Mouse (Mus musculus) retina, adult 2 months (tissue): ENCODE measurements around the gene Tmem201.
"Not testable (repeated sequence)": the region's sequence is repeated elsewhere in the genome, so short reads cannot be mapped to it uniquely, and the experiment has no call there.

ENCODE experiments used
- DNase-seq: peaks from one replicate; pipeline ENCODE4 v3.0.0-alpha.2; 2012; ENCODE audit warnings: low read depth, low spot score

The Tmem201 gene

DNA sequence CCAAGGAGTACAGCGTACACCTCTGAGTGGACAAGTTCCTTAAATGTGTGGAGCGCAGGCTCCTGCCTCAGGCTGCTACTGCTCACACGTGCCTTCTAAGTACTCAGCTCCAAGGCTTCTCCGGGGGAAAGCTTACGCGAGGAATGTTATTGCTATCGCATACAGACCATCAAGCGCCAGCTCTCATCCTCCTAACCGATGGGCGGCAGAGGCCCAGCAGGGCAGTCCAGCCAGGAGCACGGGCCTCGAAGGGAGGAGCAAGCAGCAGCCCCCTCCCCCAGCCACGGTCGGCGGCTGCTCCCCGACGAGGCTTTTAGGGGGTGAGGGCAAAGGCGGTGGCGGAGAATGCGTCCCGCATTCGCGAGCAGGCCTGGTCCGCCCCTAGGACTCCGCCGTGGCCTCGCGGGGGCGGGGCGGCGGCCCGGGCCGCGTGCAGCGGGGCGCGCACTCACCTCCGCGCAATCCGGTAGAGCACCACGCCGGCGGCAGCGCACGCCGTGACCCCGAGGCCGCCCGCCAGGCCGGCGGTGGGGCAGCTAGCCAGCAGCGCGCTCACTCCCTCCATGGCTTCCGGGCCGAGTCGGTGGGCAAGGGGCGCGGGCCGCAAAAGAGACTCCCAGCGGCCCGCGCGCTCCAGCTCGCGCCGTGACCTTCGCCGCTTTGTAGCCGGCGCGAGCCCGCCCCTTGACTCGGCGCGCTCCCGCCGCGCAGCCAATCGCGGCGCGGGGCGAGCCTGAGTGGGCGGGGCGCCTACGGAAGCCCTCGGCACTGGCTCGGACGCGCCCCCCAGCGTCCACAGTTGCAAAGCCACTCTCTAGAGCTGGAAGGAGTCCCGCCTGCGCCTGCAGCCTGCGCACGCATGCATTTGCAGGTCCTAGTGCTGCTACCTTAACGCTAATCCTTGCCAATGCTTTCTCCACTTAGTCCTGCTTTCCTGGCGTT lies at the start of gene Tmem201:
TSS of gene Tmem201 (minus strand) at position 662 of the 942 bp plus-strand sequence.
- DNase-seq, result peak; percentile 85

DNA sequence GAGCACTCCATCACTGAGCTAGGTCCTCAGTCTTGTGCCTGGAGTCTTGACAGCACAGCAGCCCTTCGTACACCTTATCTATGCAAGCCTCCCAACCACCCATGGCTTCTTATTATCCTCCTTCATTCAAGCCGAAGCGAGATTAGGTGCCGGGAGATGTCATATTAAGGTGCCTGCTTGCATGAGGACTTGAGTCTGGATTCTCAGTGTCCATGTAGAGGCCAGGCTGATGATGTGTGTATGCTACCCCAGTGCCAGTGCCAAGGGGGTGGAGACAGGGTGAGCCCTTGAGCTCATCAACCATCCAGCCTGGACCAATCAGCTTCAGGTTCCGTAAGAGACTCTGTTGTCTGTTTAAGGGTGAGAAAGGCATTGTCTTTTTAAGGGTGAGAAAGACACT lies 47.1 kb upstream of the Tmem201 start:
- DNase-seq, result no peak

DNA sequence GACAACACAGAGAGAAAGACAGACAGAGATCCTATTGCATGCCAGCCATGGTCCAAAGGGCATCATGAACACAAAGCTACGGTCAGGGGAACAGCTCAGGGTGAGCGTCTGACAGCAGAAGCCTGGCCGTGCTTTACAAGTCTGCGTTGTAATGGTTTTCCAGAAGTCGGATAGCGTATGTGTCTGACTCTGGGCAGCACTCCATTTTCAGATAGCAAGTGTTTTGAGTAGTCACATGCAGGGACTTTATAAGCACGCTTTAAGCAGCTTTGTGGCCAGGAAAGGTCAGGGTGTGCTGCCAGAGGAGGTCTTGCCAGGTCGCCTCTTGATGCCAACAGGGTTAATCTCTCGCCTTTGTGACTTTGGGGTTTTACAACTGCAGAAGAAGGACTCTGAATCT lies 46.5 kb upstream of the Tmem201 start:
- no peak for DNase-seq

DNA sequence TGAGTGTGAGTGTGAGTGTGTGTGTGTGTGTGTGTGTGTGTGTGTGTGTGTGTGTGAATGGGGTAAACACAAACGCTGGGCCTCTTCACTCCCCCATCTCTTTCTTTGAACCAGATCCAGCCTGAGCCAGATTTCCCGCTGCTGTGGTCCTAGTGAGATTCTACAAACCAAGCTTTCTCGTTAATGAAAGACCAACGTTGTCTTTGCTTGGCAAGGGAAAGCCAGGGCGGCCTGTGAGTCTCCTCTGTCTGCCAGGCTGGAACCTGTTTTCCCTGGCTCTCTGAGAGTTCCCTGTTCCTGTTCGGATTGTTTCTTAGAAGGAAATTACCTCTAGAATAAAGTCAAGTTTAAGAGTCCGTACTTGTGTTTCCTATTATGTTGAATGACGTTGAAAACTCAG lies 45.1 kb upstream of the Tmem201 start:
- no peak for DNase-seq

DNA sequence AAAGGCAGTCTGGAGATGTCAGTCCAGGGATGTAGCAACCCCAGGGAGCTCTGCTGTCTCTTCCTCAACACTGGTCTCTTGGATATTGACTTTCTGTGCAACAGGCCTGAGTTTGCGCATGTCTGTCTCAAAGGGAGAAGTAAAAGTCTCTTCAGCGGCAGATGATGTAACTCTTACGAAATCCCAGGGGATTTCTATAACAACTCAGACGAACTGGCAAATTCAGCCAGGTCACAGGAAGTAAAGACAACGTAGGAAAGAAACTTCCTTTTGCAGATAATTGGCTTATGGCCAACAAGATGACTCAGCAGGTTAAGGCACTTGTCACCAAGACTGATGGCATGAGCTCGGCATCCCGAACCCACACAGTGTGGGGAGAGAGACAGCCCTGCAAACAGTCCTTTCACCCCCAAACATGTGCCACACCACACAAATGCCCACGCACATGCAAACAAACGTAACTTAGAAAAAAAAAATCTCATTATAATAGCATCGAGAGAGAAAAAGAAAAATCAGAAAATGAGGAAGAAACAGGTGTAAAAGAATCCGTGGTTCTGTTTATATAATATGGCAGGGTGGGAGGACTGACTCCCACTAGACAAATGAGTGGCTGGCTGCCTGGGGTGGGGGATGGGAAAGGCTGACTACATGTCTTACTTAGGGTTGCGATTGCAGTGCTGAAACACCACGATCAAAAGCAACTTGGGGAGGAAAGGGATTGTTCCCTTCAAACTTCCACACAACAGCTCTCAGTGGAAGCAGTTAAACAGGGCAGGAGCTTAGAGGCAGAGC lies 42.9 kb upstream of the Tmem201 start:
- no peak for DNase-seq

DNA sequence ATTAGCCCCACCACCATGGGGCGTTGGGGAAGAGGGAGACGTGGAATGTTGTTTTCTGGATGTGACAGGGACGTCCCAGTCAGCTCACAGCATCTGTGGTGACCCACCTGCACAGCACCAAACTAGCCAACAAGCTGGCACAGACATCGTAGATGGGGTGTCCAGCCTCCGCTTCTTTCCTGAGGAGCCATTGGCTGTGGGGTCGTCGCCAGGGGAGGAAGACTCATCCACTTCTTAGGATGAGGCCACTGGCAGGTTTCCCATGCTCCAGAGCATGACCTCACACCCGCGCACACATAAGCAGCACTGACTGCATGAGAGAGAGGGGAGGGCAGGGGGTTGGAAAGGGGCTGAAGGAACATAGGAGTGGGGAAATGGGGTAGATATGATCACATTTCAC lies 42.1 kb upstream of the Tmem201 start:
- no peak for DNase-seq

DNA sequence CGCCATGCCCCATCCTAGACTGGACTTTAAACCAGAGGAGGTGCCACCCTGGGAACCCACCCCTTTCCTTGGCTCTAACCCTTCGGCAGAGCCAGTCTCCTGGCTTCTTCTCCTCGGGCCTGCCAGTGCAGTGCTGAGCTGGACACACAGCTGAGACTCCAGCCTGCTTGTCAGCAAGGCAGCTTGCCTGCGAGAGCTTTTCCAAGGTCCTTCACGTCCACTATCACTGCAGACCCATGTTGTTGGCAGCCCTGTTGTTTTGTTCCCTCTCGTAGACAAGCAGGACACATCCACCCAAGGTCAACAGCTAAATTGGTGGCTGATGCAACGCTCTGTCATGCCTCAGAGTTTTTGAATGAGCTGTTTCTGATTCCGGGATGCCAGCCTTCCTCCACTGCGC lies 39.3 kb upstream of the Tmem201 start:
- no peak for DNase-seq

DNA sequence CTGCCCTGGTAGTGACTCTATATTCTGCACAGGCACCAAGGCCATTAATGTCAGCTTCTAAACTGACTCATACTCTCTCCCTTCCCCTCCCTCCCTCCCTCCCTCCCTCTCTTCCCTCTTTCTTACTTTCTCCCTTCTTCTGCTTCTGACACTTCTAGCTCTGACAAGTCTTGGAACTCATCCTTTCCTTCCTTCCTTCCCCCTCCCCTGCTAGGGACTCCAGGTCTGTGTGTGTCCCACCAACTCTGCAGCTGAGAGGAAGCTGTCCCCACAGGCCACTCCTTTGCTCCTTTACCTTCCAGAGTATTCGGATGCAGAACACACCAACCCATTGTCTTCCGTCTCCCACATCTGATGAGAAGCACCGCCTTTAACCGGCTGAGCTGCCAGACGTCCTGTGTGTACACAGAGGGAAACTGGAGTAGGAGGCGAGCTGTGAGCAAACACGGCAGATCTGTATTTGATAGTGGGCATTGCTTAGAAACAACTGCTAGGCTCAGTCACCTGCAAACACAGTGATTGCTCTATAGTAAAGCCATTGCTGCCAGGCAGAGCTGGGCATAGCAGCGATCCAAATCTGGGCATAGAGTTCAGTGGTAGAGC lies 38.0 kb upstream of the Tmem201 start:
- no peak for DNase-seq

DNA sequence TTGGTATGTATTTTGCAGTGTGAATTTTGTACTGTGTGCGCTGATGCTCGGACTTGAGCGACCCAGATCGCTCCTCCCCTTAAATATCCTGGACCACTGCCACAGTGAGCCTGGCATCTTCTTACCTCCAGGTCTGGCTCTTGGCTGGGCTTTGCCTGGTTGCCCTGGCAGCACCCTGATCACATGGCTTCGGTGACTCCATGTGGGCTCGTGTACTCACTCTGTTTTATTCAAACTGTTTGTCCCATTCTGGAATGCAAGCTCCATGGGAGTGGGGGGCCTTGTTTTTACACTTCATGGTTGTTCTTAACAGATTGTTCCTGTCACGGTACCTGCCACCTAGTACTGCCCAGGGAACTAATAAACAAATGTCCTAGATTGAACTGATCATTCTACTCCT lies 37.5 kb upstream of the Tmem201 start:
- no peak for DNase-seq

DNA sequence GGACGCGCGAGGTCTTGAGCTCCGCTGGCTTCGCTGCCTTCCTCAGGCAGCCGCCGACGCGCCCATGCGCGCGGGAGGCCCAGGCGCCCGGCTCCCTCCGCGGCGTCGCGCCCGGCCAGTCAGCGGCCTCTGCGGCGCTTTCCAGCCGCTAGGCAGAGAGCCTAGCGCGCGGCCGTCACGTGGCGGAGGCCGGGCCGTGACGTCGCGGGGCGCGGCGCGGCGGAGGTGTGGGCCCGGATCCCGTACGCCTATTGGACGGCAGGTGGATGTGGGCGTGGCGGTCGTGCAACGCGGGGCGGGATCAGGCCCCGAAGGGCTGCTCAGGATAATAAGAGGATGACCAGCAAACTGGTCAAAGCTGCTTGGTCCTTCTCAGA lies 36.2 kb upstream of the Tmem201 start, which contains the start of gene Slc25a33:
TSS of gene Slc25a33 (minus strand) at position 184 of the 377 bp plus-strand sequence.
- peak; percentile 91 for DNase-seq

DNA sequence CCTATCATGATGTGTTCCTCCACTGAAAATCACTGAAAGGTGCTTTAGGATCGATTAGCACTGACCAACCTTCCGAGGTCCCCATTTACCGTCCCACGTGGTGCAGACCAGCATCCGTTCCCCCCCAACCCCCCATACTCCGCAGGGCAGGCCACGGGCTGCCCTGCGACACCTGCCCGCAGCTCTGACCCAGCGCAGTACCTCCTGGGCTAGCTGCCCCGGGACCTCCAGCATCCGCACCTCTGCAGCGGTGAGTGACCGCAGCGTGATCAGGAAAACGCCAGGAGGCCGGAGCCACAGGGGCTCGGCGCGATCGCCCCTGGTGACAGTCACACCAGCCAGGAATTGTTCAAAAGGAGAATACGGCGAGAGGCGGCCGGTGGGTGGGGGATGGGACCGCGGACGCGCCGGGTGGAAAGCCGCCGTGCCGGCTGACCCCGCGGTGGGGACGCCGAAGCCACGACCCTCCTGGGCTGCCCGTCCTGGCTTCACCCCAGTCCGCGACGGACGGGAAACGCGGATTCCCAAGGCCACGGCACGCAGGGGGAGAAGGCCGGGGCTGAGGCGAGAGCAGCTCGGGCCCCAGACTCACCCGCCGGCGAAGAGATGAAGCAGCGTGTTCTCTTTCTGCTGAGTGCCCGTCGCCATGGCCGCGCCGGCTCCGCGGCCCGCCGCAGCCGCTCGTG lies 35.7 kb upstream of the Tmem201 start:
- no peak for DNase-seq

DNA sequence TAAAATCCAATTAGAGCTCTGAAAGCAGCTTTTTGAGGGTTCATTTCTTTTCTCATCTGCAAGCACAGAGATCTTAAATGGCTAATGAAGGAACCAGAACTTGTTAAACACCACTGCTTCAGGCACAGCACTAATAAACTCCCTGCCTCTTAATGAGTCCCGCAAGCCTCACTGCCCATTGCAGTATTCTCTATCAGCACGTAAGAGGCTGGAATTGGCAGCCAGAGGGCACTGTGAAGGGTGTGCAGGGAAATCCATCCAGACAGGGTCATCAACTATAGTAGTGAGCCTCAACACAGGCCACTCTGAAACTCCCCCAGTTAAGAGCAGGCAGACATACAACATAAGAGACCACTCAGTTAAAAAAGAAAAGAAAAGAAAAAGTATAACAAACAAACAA lies 34.5 kb upstream of the Tmem201 start:
- no peak for DNase-seq

DNA sequence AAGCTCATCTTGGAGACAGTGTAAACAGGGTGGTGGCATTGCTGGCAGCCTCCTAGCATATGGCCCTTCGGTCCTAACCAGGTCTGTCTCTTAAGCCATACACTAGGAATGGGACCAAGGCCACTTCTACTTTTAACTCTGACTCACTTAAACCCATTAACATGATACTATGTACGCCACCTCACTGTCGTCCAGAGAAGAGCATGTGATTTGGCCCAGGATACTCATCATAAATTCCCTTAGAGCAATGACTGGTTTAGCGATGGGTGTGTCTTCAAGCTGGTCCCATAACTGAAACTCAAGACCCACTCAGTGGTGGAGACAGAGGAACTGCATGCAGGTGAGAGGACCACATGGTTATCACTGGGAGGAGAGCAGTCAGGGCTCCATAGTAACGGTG lies 27.4 kb upstream of the Tmem201 start:
- no peak for DNase-seq

DNA sequence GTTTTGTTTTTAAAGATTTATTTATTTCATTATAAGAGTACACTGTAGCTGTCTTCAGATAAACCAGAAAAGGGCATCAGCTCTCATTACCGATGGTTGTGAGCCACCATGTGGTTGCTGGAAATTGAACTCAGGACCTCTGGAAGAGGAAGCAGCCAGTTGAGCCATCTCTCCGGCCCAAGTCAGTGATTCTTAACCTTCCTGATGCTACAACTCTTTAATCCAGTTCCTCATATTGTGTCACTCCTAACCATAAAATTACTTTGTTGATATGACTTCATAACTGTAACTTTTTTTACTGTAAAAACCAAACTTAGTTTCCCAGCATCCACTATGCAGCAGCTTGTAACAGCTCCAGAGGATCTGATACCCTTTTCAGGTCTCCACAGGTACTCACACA lies 25.5 kb upstream of the Tmem201 start:
- DNase-seq, result no peak

DNA sequence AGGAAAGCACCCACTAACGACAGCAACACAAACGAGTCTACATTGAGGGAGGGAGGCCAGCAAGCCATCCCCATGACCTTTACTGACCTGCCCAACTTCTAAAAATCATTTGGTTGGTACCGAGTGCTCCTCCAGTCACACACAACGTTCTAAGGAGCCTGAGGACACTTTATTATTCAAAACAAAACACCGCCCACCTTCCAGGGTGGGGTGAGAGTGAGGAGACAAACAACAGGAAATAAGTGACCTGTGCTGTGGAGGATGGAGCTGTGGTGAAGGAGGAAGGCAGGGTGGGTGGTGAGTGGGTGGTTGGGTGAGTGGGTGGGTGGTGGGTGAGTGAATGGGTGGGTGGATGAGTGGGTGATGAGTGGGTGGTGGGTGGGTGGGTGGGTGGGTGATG lies 21.7 kb upstream of the Tmem201 start:
- DNase-seq, result no peak

DNA sequence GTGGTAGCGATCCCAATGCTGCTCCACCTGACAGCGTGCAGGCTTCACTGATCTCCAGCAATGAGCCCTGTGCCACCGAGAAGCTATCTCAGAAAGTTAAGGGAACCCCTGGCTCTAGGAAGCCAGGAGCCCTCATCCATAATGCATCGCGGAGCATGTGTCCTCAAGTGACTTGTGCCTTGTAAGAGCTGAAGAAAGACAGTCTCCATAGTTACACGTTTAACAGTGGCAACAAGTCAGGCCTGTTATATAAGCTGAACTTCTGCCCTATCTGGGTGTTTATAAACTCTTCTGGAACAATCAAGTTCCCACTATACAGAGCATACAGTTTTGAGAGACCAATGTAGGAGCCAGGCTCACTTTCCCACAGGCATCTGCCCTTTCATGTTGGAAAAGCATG lies 20.6 kb upstream of the Tmem201 start:
- no peak for DNase-seq

DNA sequence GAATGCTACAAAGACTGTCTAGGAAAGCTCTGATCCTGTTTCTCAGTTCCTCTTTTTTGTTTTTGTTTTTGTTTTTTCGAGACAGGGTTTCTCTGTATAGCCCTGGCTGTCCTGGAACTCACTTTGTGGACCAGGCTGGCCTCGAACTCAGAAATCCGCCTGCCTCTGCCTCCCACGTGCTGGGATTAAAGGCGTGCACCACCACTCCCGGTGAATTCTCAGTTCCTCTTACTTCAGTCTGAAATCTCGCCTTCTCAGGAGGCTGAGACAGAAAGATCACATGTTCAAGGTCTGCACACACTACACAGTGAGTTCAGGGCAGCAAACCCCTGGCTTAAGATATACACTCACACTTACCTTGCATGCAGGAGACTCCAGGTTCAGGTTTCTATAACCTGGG lies 18.7 kb upstream of the Tmem201 start:
- not testable (repeated sequence) for DNase-seq

DNA sequence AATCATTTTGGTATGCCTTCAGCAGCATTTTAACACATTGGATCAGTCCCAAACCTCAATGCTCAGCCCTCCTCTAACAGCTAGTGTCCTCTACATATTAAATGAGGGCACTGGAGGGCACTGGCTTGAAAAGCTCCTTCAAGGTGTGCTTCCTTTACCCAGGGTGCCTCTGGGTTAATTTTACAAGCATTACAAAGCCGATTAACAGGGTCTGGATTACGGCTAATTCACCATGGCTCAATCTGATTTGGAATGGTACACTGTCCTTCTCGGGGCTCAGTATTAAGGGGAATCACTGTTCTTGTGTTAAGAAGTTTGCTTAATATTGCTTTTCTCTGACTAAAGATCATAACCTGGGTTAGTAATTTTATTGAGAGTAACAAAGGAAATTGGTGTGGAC lies 15.0 kb upstream of the Tmem201 start:
- DNase-seq, result peak; percentile 87

DNA sequence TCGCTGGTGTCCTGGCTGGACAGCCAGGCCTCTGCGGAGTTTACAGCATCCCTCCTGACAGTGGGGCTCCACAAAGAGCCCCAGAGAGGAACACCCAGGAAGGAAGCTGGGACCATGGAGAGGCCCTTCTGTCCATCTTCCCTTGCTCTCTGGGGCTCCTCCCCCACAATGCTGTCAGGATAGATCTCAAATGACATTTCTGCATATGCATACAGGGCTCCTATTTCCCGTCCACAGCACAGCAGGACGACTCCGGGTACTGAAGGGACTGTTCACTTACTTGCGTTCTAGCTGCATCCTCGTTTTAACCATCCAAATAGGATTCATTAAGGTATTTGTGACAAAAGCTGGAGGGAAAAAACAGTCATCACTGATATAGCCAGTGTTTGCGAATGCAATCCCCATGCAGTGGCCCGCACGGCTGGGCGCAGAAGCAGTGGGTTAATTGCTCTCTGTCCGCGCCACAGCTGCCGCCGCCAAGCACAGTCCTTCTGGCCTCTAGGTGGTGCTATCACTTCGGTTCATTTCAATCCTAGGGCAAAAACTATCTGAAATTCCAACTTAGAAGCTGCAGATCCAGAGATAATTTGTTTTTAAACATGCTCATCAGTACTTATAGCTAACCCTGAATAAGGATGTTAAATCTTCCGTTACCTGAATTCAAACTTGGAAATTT lies 14.4 kb upstream of the Tmem201 start:
- DNase-seq, result peak; percentile 67

DNA sequence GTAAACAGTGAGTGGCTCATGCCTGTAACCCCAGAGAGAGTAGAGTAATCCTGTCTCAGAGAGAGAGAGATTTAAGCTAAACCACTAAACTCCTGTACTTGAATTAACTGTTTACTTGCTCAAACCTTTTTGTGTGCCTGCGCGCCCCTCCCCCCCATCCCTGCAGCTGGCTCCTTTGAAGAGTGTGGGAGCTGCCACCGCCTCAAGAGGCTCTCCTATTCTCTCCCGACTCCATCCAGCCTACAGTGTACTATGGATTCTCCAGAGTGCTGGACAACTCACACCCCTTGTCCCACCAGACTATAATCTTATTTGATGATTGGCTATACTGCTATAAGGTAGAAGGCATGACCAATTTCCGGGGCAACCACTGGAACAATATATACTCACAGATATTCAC lies 12.8 kb upstream of the Tmem201 start:
- no peak for DNase-seq

DNA sequence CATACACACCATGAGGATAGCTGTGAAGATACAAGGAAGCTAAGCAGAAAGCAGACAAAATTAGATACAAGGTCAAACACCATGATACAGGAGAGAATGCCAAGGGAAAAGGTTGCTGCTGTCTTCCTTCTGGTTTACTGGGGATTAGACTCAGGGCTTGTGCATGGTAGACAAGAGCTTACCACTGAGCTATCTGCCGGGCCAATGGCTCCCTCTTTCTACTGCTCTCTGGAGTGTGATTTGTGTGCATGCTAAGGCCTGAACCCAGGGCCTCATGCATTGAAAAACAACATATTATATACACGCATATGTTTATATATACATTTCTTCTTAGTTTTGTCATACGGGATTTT lies 11.8 kb upstream of the Tmem201 start:
- DNase-seq, result not testable (repeated sequence)
